Mouse (Mus musculus) neural tube, embryonic 12.5 days (tissue): ENCODE data around the gene Cacna1c. TPM values are rescaled to one million over a fixed set of nuclear protein-coding genes. Genes with fewer than 3 reads are reported as not detected.

Source experiments
- ATAC-seq: fragments of 200-750 bp; cut with Nextera tagmentation; 2 replicates; pipeline ENCODE4 v1.8.0; 2017; ENCODE audit warnings: low read depth, mild to moderate bottlenecking, moderate TSS enrichment, moderate library complexity; ENCODE audit not compliant: low FRiP score
- H3K27ac ChIP-seq: fragments of 300-500 bp; sonication (generic); 2 replicates; pipeline ENCODE4 v1.5.1; 2016
- H3K27me3 ChIP-seq: fragments of 300-500 bp; sonication (generic); replicated peaks from 2 replicates; pipeline ENCODE4 v1.6.1; 2016; ENCODE audit warnings: mild to moderate bottlenecking
- H3K36me3 ChIP-seq: fragments of 300-500 bp; sonication (generic); 2 replicates; pipeline ENCODE4 v1.6.1; 2016; ENCODE audit warnings: mild to moderate bottlenecking
- H3K4me1 ChIP-seq: fragments of 300-500 bp; sonication (generic); 2 replicates; pipeline ENCODE4 v1.6.1; 2016
- H3K4me2 ChIP-seq: fragments of 300-500 bp; sonication (generic); replicated peaks from 2 replicates; pipeline ENCODE4 v1.6.1; 2016; ENCODE audit warnings: mild to moderate bottlenecking
- H3K4me3 ChIP-seq: fragments of 300-500 bp; sonication (generic); 2 replicates; pipeline ENCODE4 v1.5.1; 2016
- H3K9ac ChIP-seq: fragments of 300-500 bp; sonication (generic); 2 replicates; pipeline ENCODE4 v1.6.1; 2016; ENCODE audit warnings: mild to moderate bottlenecking
- H3K9me3 ChIP-seq: fragments of 300-500 bp; sonication (generic); 2 replicates; pipeline ENCODE4 v1.6.1; 2016; ENCODE audit warnings: mild to moderate bottlenecking
- WGBS: fragments of 180-500 bp; shearing (Covaris S2); methylation state at CpG from one replicate; pipeline ENCODE4 v1.1.7; 2016; 5-methylcytosine and 5-hydroxymethylcytosine counted together
- polyA plus RNA-seq: library from polyadenylated mRNA; unstranded; fragments of >200 nt; fragmentation: Nextera tagmentation; extraction: Ambion mirVana; gene quantifications from 2 replicates; pipeline ENCODE4 v1.2.1, GENCODE M21; 2016

Cacna1c gene
- polyA plus RNA-seq, 1 experiment from 2014 or later: 5.9 TPM

GRCm38 (mm10) chr6:118838919-118839915 lies 357.0 kb downstream of the Cacna1c start:
- Histone ChIP-seq H3K36me3 (no peaks in the 10 kb centered on the region), H3K27ac (no peak overlapping the region), H3K4me2 (no peak overlapping the region), H3K4me3 (no peak overlapping the region), H3K27me3 (no peaks in the 10 kb centered on the region), H3K4me1 (peaks cover 3% of the 10 kb centered on the region; the same call in 1 of the 2 replicates), H3K9ac (no peak overlapping the region), H3K9me3 (no peaks in the 10 kb centered on the region)
- 72% methylated on average over 14 of the region's 14 CpGs for WGBS
- ATAC-seq: no peak

- no peak for ATAC-seq
- Histone ChIP-seq H3K4me1 (peaks cover 2% of the 10 kb centered on the region; the same call in 1 of the 2 replicates), H3K9me3 (no peaks in the 10 kb centered on the region), H3K27me3 (no peaks in the 10 kb centered on the region), H3K4me2 (no peak overlapping the region), H3K36me3 (no peaks in the 10 kb centered on the region), H3K4me3 (no peak overlapping the region), H3K27ac (no peak overlapping the region), H3K9ac (no peak overlapping the region)
- WGBS: 29% methylated on average over 7 of the region's 7 CpGs
These were observed 359.5 kb downstream of the Cacna1c start for GRCm38 (mm10) chr6:118836693-118837092.

GRCm38 (mm10) chr6:118834046-118834445 lies 362.2 kb downstream of the Cacna1c start:
- Histone ChIP-seq H3K9me3 (no peaks in the 10 kb centered on the region), H3K27me3 (no peaks in the 10 kb centered on the region), H3K9ac (no peak overlapping the region), H3K4me3 (no peak overlapping the region), H3K4me1 (no peaks in the 10 kb centered on the region; the same call in 1 of the 2 replicates), H3K27ac (no peak overlapping the region), H3K36me3 (no peaks in the 10 kb centered on the region), H3K4me2 (no peak overlapping the region)
- no peak for ATAC-seq
- 67% methylated on average over 8 of the region's 8 CpGs for WGBS

- no peak for ATAC-seq
- no peaks in the 10 kb centered on the region for H3K27me3 ChIP-seq
- H3K9me3 ChIP-seq: no peaks in the 10 kb centered on the region
- H3K4me1 ChIP-seq: peaks cover 5% of the 10 kb centered on the region
- no peaks in the 10 kb centered on the region for H3K36me3 ChIP-seq
- H3K4me3 ChIP-seq: no peak overlapping the region
- H3K27ac ChIP-seq: no peak overlapping the region
- no peak overlapping the region for H3K9ac ChIP-seq
- H3K4me2 ChIP-seq: no peak overlapping the region
- WGBS: 77% methylated on average over 6 of the region's 7 CpGs
These were observed 363.2 kb downstream of the Cacna1c start for GRCm38 (mm10) chr6:118833049-118833448.

- Histone ChIP-seq H3K27me3 (no peaks in the 10 kb centered on the region), H3K36me3 (no peaks in the 10 kb centered on the region), H3K27ac (no peak overlapping the region), H3K4me3 (no peak overlapping the region), H3K9ac (no peak overlapping the region), H3K4me2 (no peak overlapping the region), H3K4me1 (peaks cover 9% of the 10 kb centered on the region), H3K9me3 (no peaks in the 10 kb centered on the region)
- WGBS: 90% methylated on average over 2 of the region's 2 CpGs
- ATAC-seq: no peak
These were observed 363.6 kb downstream of the Cacna1c start for GRCm38 (mm10) chr6:118832616-118833015.

- ATAC-seq: no peak
These were observed 365.4 kb downstream of the Cacna1c start for GRCm38 (mm10) chr6:118830851-118831250.

GRCm38 (mm10) chr6:118828187-118828586 lies 368.0 kb downstream of the Cacna1c start:
- H3K4me2 ChIP-seq: no peak overlapping the region
- 39% methylated on average over 4 of the region's 4 CpGs for WGBS
- 0 out of 2 replicates have a peak overlapping the region, but pooled peaks have one; percentile 27 for H3K27ac ChIP-seq
- no peaks in the 10 kb centered on the region for H3K9me3 ChIP-seq
- ATAC-seq: no peak
- H3K27me3 ChIP-seq: no peaks in the 10 kb centered on the region
- H3K4me3 ChIP-seq: no peak overlapping the region
- peaks cover 15% of the 10 kb centered on the region for H3K4me1 ChIP-seq
- H3K36me3 ChIP-seq: no peaks in the 10 kb centered on the region
- no peak overlapping the region for H3K9ac ChIP-seq

More at GRCm38 (mm10) chr6:118830851-118831250, 365.4 kb downstream of the Cacna1c start:
- Histone ChIP-seq H3K9ac (no peak overlapping the region), H3K4me3 (no peak overlapping the region), H3K36me3 (no peaks in the 10 kb centered on the region), H3K27me3 (no peaks in the 10 kb centered on the region), H3K27ac (no peak overlapping the region), H3K4me1 (peaks cover 15% of the 10 kb centered on the region), H3K9me3 (no peaks in the 10 kb centered on the region), H3K4me2 (no peak overlapping the region)
- WGBS: 87% methylated on average over 5 of the region's 5 CpGs

- 10% methylated on average over 8 of the region's 8 CpGs for WGBS
- H3K9ac ChIP-seq: no peak overlapping the region
- peak; percentile 71 for ATAC-seq
These were observed 368.7 kb downstream of the Cacna1c start for GRCm38 (mm10) chr6:118827560-118827959.

GRCm38 (mm10) chr6:118825400-118825871 lies 370.8 kb downstream of the Cacna1c start:
- Histone ChIP-seq H3K27ac (no peak overlapping the region), H3K4me3 (no peak overlapping the region), H3K9me3 (no peaks in the 10 kb centered on the region), H3K9ac (no peak overlapping the region), H3K4me1 (peaks cover 15% of the 10 kb centered on the region), H3K4me2 (no peak overlapping the region), H3K27me3 (no peaks in the 10 kb centered on the region), H3K36me3 (no peaks in the 10 kb centered on the region)
- 67% methylated on average over 6 of the region's 6 CpGs for WGBS
- ATAC-seq: no peak

More at GRCm38 (mm10) chr6:118827560-118827959, 368.7 kb downstream of the Cacna1c start:
- Histone ChIP-seq H3K4me1 (peaks cover 15% of the 10 kb centered on the region), H3K9me3 (no peaks in the 10 kb centered on the region), H3K36me3 (no peaks in the 10 kb centered on the region), H3K4me2 (no peak overlapping the region; the same call in 1 of the 2 replicates), H3K27me3 (no peaks in the 10 kb centered on the region), H3K27ac (0 out of 2 replicates have a peak overlapping the region, but pooled peaks have one; percentile 27), H3K4me3 (no peak overlapping the region)

- no peak overlapping the region for H3K27ac ChIP-seq
- H3K4me2 ChIP-seq: no peak overlapping the region
- H3K9ac ChIP-seq: no peak overlapping the region
- H3K4me1 ChIP-seq: no peaks in the 10 kb centered on the region; the same call in 1 of the 2 replicates
- H3K9me3 ChIP-seq: no peaks in the 10 kb centered on the region
- H3K36me3 ChIP-seq: no peaks in the 10 kb centered on the region
- no peak for ATAC-seq
- no peak overlapping the region for H3K4me3 ChIP-seq
- H3K27me3 ChIP-seq: no peaks in the 10 kb centered on the region
- 91% methylated on average over 5 of the region's 5 CpGs for WGBS
These were observed 374.7 kb downstream of the Cacna1c start for GRCm38 (mm10) chr6:118821536-118821935.

GRCm38 (mm10) chr6:118819657-118820056 lies 376.6 kb downstream of the Cacna1c start:
- 85% methylated on average over 7 of the region's 7 CpGs for WGBS
- Histone ChIP-seq H3K4me1 (no peaks in the 10 kb centered on the region; the same call in none of the 2 replicates), H3K9ac (no peak overlapping the region), H3K36me3 (no peaks in the 10 kb centered on the region), H3K27me3 (no peaks in the 10 kb centered on the region), H3K4me3 (no peak overlapping the region), H3K9me3 (no peaks in the 10 kb centered on the region), H3K4me2 (no peak overlapping the region), H3K27ac (no peak overlapping the region)
- ATAC-seq: no peak

GRCm38 (mm10) chr6:118817928-118818503 lies 378.2 kb downstream of the Cacna1c start:
- no peaks in the 10 kb centered on the region; the same call in none of the 2 replicates for H3K4me1 ChIP-seq
- no peak overlapping the region for H3K4me2 ChIP-seq
- H3K9me3 ChIP-seq: no peaks in the 10 kb centered on the region
- H3K36me3 ChIP-seq: no peaks in the 10 kb centered on the region
- 79% methylated on average over 5 of the region's 5 CpGs for WGBS
- no peak overlapping the region for H3K4me3 ChIP-seq
- no peak overlapping the region for H3K9ac ChIP-seq
- no peak for ATAC-seq
- H3K27me3 ChIP-seq: no peaks in the 10 kb centered on the region
- H3K27ac ChIP-seq: no peak overlapping the region
